Mouse (Mus musculus) kidney, embryonic 16.5 days (tissue): Measurements from ENCODE around the gene Aspdh. TPM values are rescaled to one million over a fixed set of nuclear protein-coding genes. Genes with fewer than 3 reads are reported as not detected.
A peak's percentile ranks its signal among the peaks of the same experiment; 100 is the strongest.

Source experiments
- ATAC-seq: fragments of 200-750 bp; cut with Nextera tagmentation; 2 replicates; pipeline ENCODE4 v1.8.0; 2017; ENCODE audit warnings: moderate TSS enrichment; ENCODE audit not compliant: low FRiP score, low TSS enrichment
- H3K27ac ChIP-seq: fragments of 300-500 bp; sonication (generic); 2 replicates; pipeline ENCODE4 v1.5.1; 2014; ENCODE audit warnings: low read length
- H3K27me3 ChIP-seq: fragments of 300-500 bp; sonication (generic); 2 replicates; pipeline ENCODE4 v1.6.1; 2014; ENCODE audit warnings: low read length, control low read depth, mixed read lengths; ENCODE audit not compliant: insufficient read depth
- H3K36me3 ChIP-seq: fragments of 300-500 bp; sonication (generic); 2 replicates; pipeline ENCODE4 v1.6.1; 2014; ENCODE audit warnings: low read length, control low read depth, mixed read lengths; ENCODE audit not compliant: insufficient read depth
- H3K4me1 ChIP-seq: fragments of 300-500 bp; sonication (generic); 2 replicates; pipeline ENCODE4 v1.6.1; 2014; ENCODE audit warnings: low read length, control low read depth, mixed read lengths; ENCODE audit not compliant: insufficient read depth
- H3K4me2 ChIP-seq: fragments of 300-500 bp; sonication (generic); replicated peaks from 2 replicates; pipeline ENCODE4 v1.6.1; 2014; ENCODE audit warnings: low read depth, low read length
- H3K4me3 ChIP-seq: fragments of 300-500 bp; sonication (generic); 2 replicates; pipeline ENCODE4 v1.5.1; 2014; ENCODE audit warnings: mild to moderate bottlenecking, low read length
- H3K9ac ChIP-seq: fragments of 300-500 bp; sonication (generic); replicated peaks from 2 replicates; pipeline ENCODE4 v1.6.1; 2014; ENCODE audit warnings: low read length
- H3K9me3 ChIP-seq: fragments of 300-500 bp; sonication (generic); 2 replicates; pipeline ENCODE4 v1.6.1; 2016; ENCODE audit warnings: low read length, control low read depth
- WGBS: fragments of 180-500 bp; shearing (Covaris S2); extraction: QIAGEN DNeasy Blood & Tissue Kit; methylation state at CpG from one replicate; pipeline ENCODE4 v1.1.7; 2014; 5-methylcytosine and 5-hydroxymethylcytosine counted together
- polyA plus RNA-seq: library from polyadenylated mRNA; unstranded; fragments of >200 nt; fragmentation: Nextera tagmentation; extraction: Ambion mirVana; gene quantifications from 2 replicates; pipeline ENCODE4 v1.2.1, GENCODE M21; 2015

Aspdh gene
- polyA plus RNA-seq, 1 experiment from 2014 or later = 6.9 TPM

- H3K27me3 ChIP-seq = no peaks in the 10 kb centered on the region
- H3K9me3 ChIP-seq = no peaks in the 10 kb centered on the region
- ATAC-seq = no peak
- H3K4me3 ChIP-seq = no peak overlapping the region
- H3K4me1 ChIP-seq = peaks cover 10% of the 10 kb centered on the region
- H3K4me2 ChIP-seq = no peak overlapping the region
- H3K36me3 ChIP-seq = peaks cover 36% of the 10 kb centered on the region
- no peak overlapping the region for H3K9ac ChIP-seq
- 93% methylated on average over 12 of the region's 12 CpGs for WGBS
- H3K27ac ChIP-seq = no peak overlapping the region
These were observed 29.5 kb downstream of the Aspdh start for GRCm38 (mm10) chr7:44494681-44495080.

DNA sequence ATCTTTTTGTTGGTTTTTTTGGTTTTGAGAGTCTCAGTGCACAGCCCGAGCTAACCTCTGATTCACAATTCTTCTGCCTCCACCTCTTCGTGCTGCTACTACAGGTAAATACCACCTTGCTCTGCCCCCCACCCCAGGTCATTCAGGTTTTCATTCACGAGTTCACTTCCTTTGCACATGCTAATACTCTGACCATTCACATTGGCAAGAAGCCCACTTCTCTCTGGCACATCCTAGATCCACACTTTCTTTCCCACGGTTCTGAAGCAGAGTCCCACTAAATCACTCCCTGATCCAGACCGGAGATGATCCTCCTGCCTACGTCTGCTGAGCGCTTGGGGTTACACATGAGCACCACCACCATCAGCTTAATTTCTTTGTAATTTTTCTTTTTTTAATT lies 29.9 kb downstream of the Aspdh start:
- peak overlapping the region; percentile 93 for H3K4me2 ChIP-seq
- 80% methylated on average over 7 of the region's 7 CpGs for WGBS
- no peaks in the 10 kb centered on the region for H3K27me3 ChIP-seq
- ATAC-seq = no peak
- H3K4me3 ChIP-seq = peak overlapping the region; percentile 77; the same call in 1 of the 2 replicates
- H3K36me3 ChIP-seq = peaks cover 32% of the 10 kb centered on the region
- H3K9me3 ChIP-seq = no peaks in the 10 kb centered on the region
- peak overlapping the region; percentile 93 for H3K9ac ChIP-seq
- H3K27ac ChIP-seq = no peak overlapping the region
- H3K4me1 ChIP-seq = peaks cover 10% of the 10 kb centered on the region

DNA sequence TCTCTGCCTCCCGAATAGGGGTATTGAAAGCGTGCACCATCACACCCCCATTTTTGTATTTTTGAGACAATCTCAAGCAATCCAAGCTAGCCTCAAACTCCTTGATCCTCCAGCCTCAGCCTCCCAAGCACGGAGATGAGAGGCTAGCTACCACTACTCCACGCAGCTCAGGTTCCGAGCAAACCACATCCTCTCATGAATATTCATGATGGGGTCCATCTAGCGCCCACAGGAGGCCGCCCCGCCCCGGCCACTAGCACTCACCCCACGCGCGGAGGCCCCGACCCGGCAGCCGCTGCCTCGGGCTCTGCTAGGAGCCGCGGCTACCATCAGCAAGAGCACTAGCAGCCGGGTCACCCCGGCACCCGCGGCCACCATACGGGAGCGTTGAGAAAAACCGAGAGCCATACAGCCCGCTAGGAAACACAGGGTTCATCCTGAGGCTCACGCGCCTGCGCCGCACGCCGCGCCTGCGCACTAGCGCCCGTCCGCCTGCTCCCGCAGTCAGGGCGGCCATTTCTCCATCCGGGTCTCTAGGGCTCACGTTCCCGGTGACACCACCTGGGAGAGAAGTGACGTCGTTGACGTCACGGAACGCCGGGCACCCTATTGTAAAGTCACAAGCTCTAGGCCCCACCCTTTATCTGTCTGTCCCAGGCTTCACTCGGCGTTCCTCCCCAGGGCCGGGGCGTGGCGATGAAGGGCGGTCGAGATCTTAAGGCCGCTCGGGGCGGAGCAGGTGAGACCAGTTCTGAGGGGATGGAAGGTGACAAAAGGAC lies 31.0 kb downstream of the Aspdh start, which contains the start of the genes Emc10 and Fam71e1:
Gene Emc10, minus strand, starts transcription at position 538 of the 779 bp plus-strand sequence.
Gene Fam71e1, plus strand, starts transcription at position 590 of the 779 bp plus-strand sequence.
- peaks cover 21% of the 10 kb centered on the region for H3K36me3 ChIP-seq
- ATAC-seq = peak; percentile 95
- peak within 1 kb of the TSS; percentile 77 for H3K4me3 ChIP-seq
- H3K27me3 ChIP-seq = no peaks in the 10 kb centered on the region
- peaks cover 10% of the 10 kb centered on the region for H3K4me1 ChIP-seq
- peak within 1 kb of the TSS; percentile 97 for H3K27ac ChIP-seq
- WGBS = under 1% methylated on average over 56 of the region's 58 CpGs
- peak within 1 kb of the TSS; percentile 93 for H3K4me2 ChIP-seq
- peak within 1 kb of the TSS; percentile 93 for H3K9ac ChIP-seq
- H3K9me3 ChIP-seq = no peaks in the 10 kb centered on the region

- Histone ChIP-seq H3K36me3 (peaks cover 16% of the 10 kb centered on the region), H3K4me3 (peak overlapping the region; percentile 77), H3K4me2 (peak overlapping the region; percentile 93), H3K27ac (peak overlapping the region; percentile 86), H3K9me3 (no peaks in the 10 kb centered on the region), H3K9ac (peak overlapping the region; percentile 93), H3K4me1 (peaks cover 10% of the 10 kb centered on the region), H3K27me3 (no peaks in the 10 kb centered on the region)
- under 1% methylated on average over 26 of the region's 26 CpGs for WGBS
- ATAC-seq = no peak
These were observed 31.5 kb downstream of the Aspdh start for GRCm38 (mm10) chr7:44496771-44497109.

DNA sequence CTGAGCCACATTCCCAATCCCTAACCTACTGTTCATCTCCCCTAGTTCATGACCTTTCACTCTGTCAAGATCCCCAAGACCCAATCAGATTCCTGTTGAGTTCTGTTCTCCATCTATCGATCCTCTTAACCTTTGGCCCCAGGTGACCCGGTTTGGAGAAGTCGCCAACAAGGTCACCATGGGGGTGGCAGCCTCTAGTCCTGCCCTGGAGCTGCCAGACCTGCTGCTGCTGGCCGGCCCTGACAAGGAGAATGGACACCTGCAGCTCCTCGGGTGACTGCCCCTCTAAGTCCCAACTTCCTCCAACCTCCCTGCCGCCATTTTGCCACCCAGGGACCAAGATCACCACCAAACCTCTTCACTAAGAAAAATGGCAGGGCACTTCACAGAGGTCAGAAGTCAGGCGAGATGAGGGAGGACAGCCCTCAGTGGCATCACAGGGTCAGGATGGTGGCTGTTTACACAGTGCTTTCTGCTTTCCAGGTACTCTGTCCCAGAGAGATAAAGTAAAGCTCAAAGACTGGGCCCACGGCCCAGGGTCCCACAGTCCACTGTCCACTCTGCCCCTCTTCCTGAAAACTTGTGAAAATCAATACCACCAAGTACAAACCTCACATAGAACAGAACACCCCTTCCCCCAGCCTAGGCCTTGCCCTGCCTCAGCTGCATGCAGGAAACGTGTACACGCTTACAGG lies 32.3 kb downstream of the Aspdh start:
- ATAC-seq = no peak
- Histone ChIP-seq H3K36me3 (peaks cover 8% of the 10 kb centered on the region), H3K4me3 (peak overlapping the region; percentile 77), H3K9me3 (no peaks in the 10 kb centered on the region), H3K4me1 (peaks cover 10% of the 10 kb centered on the region), H3K4me2 (peak overlapping the region; percentile 93), H3K27ac (no peak overlapping the region), H3K9ac (no peak overlapping the region), H3K27me3 (no peaks in the 10 kb centered on the region)
- 83% methylated on average over 10 of the region's 10 CpGs for WGBS

DNA sequence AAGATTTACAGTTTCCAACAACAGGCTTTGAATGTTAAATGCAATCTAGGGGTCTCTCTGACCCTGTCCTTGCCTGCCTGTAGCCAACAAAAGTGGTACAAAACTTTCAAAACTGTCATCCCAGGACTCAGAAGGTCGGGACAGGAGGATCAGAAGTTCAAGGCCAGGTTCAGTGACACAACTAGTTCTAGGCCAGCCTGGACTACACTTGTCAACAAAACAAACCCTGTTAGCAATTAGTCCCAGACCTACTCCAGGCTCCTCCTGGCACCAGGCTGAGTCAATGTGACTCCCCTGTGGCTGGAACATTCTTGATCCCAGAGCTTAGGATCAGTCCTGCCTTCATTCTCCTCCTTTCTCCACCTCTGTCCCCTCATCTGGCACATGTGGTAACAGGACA lies 33.7 kb downstream of the Aspdh start:
- H3K9ac ChIP-seq = no peak overlapping the region
- no peak overlapping the region for H3K4me2 ChIP-seq
- no peak overlapping the region for H3K27ac ChIP-seq
- no peak overlapping the region for H3K4me3 ChIP-seq
- no peaks in the 10 kb centered on the region for H3K9me3 ChIP-seq
- no peaks in the 10 kb centered on the region for H3K27me3 ChIP-seq
- no peaks in the 10 kb centered on the region for H3K36me3 ChIP-seq
- H3K4me1 ChIP-seq = peaks cover 10% of the 10 kb centered on the region
- no peak for ATAC-seq
- 81% methylated on average over 1 of the region's 1 CpGs for WGBS

GRCm38 (mm10) chr7:44500046-44500445 lies 34.9 kb downstream of the Aspdh start:
- Histone ChIP-seq H3K4me2 (no peak overlapping the region), H3K9ac (no peak overlapping the region; the same call in 1 of the 2 replicates), H3K27ac (no peak overlapping the region), H3K27me3 (no peaks in the 10 kb centered on the region), H3K36me3 (no peaks in the 10 kb centered on the region), H3K9me3 (no peaks in the 10 kb centered on the region), H3K4me1 (peaks cover 8% of the 10 kb centered on the region), H3K4me3 (no peak overlapping the region)
- no peak for ATAC-seq
- WGBS = 61% methylated on average over 18 of the region's 20 CpGs

- no peaks in the 10 kb centered on the region for H3K27me3 ChIP-seq
These were observed 36.4 kb downstream of the Aspdh start for GRCm38 (mm10) chr7:44501563-44502115.

DNA sequence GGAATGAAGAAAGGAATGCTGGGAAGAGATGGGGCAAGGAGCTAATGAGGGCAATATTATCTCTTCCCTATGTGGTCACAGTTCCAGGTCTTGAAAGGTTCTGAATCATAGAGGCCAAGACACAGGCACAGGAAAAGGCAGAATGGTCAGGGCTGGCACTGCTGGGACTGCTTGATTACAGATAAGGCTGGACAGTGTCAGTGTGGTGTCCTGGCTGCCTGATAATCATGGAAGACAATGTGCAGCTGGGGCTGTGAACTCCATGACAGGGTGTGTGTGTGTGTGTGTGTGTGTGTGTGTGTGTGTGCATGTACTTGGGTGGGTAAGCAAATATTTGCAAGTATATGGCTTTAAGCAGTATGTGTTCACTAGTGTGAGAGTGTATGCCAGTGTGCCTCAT lies 42.3 kb downstream of the Aspdh start:
- Histone ChIP-seq H3K4me1 (no peaks in the 10 kb centered on the region), H3K9ac (no peak overlapping the region), H3K9me3 (no peaks in the 10 kb centered on the region), H3K36me3 (no peaks in the 10 kb centered on the region), H3K4me2 (no peak overlapping the region), H3K27ac (no peak overlapping the region), H3K4me3 (no peak overlapping the region), H3K27me3 (peaks cover 6% of the 10 kb centered on the region; the same call in 1 of the 2 replicates)
- ATAC-seq = no peak

More at GRCm38 (mm10) chr7:44501563-44502115, 36.4 kb downstream of the Aspdh start:
- Histone ChIP-seq H3K36me3 (no peaks in the 10 kb centered on the region), H3K4me1 (no peaks in the 10 kb centered on the region), H3K4me3 (no peak overlapping the region), H3K4me2 (no peak overlapping the region), H3K9ac (no peak overlapping the region), H3K9me3 (no peaks in the 10 kb centered on the region), H3K27ac (no peak overlapping the region)
- no peak for ATAC-seq
- WGBS = 38% methylated on average over 5 of the region's 5 CpGs
